Mouse (Mus musculus) midbrain, embryonic 16.5 days (tissue): Measurements from ENCODE around the gene Ccdc96. TPM values are rescaled to one million over a fixed set of nuclear protein-coding genes. Genes with fewer than 3 reads are reported as not detected.
A peak's percentile ranks its signal among the peaks of the same experiment; 100 is the strongest.

Experiments
- ATAC-seq: fragments of 200-750 bp; cut with Nextera tagmentation; 2 replicates; pipeline ENCODE4 v1.8.0; 2017; ENCODE audit warnings: moderate TSS enrichment
- H3K27ac ChIP-seq: fragments of 300-500 bp; sonication (generic); 2 replicates; pipeline ENCODE4 v1.5.1; 2014; ENCODE audit warnings: mild to moderate bottlenecking, low read length, mixed read lengths
- H3K27me3 ChIP-seq: fragments of 300-500 bp; sonication (generic); 2 replicates; pipeline ENCODE4 v1.6.1; 2014; ENCODE audit warnings: low read depth, low read length, mixed read lengths; ENCODE audit not compliant: control insufficient read depth, insufficient read depth
- H3K36me3 ChIP-seq: fragments of 300-500 bp; sonication (generic); 2 replicates; pipeline ENCODE4 v1.6.1; 2014; ENCODE audit warnings: mild to moderate bottlenecking, low read length, moderate library complexity, mixed read lengths; ENCODE audit not compliant: control insufficient read depth, insufficient read depth
- H3K4me1 ChIP-seq: fragments of 300-500 bp; sonication (generic); 2 replicates; pipeline ENCODE4 v1.6.1; 2014; ENCODE audit warnings: mild to moderate bottlenecking, low read length, mixed read lengths; ENCODE audit not compliant: control insufficient read depth, insufficient read depth
- H3K4me2 ChIP-seq: fragments of 300-500 bp; sonication (generic); 2 replicates; pipeline ENCODE4 v1.6.1; 2014; ENCODE audit warnings: mild to moderate bottlenecking, low read length, mixed read lengths
- H3K4me3 ChIP-seq: fragments of 300-500 bp; sonication (generic); 2 replicates; pipeline ENCODE4 v1.5.1; 2014; ENCODE audit warnings: low read depth, mild to moderate bottlenecking, low read length, moderate library complexity, mixed read lengths
- H3K9ac ChIP-seq: fragments of 300-500 bp; sonication (generic); 2 replicates; pipeline ENCODE4 v1.6.1; 2014; ENCODE audit warnings: low read depth, low read length, mixed read lengths
- H3K9me3 ChIP-seq: fragments of 300-500 bp; sonication (generic); replicated peaks from 2 replicates; pipeline ENCODE4 v1.6.1; 2014; ENCODE audit warnings: mild to moderate bottlenecking, low read length, mixed read lengths; ENCODE audit not compliant: control insufficient read depth, poor library complexity, severe bottlenecking
- WGBS: fragments of 180-500 bp; shearing (Covaris S2); extraction: QIAGEN DNeasy Blood & Tissue Kit; methylation state at CpG from one replicate; pipeline ENCODE4 v1.1.7; 2014; 5-methylcytosine and 5-hydroxymethylcytosine counted together
- polyA plus RNA-seq: library from polyadenylated mRNA; unstranded; fragments of >200 nt; fragmentation: Nextera tagmentation; extraction: Ambion mirVana; gene quantifications from 2 replicates; pipeline ENCODE4 v1.2.1, GENCODE M21; 2015

Gene Ccdc96
- polyA plus RNA-seq, 1 experiment from 2014 or later = 3.8 TPM

- no peak overlapping the region for H3K4me3 ChIP-seq
- H3K4me2 ChIP-seq = no peak overlapping the region
- WGBS = 96% methylated on average over 4 of the region's 4 CpGs
- no peaks in the 10 kb centered on the region for H3K9me3 ChIP-seq
- no peak for ATAC-seq
- H3K27me3 ChIP-seq = no peaks in the 10 kb centered on the region
- no peak overlapping the region for H3K9ac ChIP-seq
- no peak overlapping the region for H3K27ac ChIP-seq
- H3K4me1 ChIP-seq = peaks cover 29% of the 10 kb centered on the region
- no peaks in the 10 kb centered on the region for H3K36me3 ChIP-seq
These were observed 4.0 kb upstream of the Ccdc96 start for GRCm38 (mm10) chr5:36480398-36480797.

DNA sequence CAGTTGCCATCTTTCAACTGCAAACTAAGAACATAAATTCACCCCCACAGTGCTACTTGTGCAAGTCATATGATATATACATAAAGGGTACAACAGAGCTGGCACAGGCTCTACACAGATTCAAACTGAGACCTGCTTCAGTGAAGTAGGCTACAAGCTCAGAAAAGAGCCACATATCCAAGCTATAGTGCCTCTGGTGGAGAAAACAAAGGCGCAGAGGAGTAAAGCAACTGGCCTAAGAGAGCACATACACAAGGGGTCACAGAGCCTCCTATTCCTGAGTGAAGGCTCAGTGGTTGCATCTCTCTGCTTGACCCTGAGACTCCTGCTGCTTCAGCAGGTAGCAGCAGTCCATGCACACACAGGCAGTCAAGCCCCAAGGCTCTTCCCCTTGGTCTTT, 3.3 kb upstream of the Ccdc96 start:
- no peak overlapping the region for H3K9ac ChIP-seq
- no peaks in the 10 kb centered on the region for H3K36me3 ChIP-seq
- no peak overlapping the region for H3K27ac ChIP-seq
- H3K27me3 ChIP-seq = no peaks in the 10 kb centered on the region
- no peak overlapping the region for H3K4me2 ChIP-seq
- WGBS = 63% methylated on average over 1 of the region's 1 CpGs
- peaks cover 29% of the 10 kb centered on the region for H3K4me1 ChIP-seq
- no peak overlapping the region for H3K4me3 ChIP-seq
- no peak for ATAC-seq
- no peaks in the 10 kb centered on the region for H3K9me3 ChIP-seq

DNA sequence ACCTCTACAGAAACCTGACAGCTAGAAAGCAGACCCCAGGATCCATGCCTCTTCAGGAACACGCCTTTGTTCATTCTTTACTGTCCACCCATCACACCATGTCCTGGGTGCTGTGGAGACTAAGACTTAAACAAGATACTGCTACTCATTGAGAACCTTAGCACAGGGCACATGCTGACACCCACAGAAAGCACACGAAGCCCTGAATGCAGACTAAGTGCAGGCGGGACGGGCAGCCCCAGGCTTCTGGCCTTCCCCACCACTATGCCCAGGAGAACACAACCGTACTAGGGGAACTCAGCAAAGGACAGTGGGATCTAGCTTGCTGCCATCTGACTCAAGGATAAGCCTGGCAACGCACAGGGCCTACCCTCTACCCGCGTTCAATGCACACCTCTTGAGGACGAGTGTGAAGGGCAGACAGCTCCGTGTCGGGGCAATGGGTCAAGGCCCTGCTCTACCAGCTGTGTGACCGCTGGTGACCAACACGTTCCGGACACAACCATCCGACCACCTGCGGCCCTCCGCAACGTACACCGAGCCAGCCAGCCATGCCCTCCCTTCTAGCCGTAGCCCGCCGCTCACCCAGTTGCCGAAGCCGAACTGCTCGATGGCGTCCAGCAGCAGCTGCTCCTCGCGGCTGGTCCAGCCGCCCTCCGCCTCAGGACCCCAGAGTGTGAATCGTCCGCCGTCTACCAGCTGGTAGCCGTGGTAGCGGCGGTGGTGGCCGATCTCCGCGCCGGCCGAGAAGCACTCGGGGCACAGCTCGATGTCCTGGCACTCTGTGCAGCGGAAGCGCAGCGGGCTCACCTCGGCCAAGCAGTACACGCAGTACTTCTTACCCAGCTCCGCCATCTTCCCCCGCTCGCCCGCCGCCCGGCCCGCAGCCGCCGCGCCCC, 936 bp upstream of the Ccdc96 start:
- peak; percentile 41 for ATAC-seq
- WGBS = under 1% methylated on average over 48 of the region's 58 CpGs
- peaks cover 29% of the 10 kb centered on the region for H3K4me1 ChIP-seq

DNA sequence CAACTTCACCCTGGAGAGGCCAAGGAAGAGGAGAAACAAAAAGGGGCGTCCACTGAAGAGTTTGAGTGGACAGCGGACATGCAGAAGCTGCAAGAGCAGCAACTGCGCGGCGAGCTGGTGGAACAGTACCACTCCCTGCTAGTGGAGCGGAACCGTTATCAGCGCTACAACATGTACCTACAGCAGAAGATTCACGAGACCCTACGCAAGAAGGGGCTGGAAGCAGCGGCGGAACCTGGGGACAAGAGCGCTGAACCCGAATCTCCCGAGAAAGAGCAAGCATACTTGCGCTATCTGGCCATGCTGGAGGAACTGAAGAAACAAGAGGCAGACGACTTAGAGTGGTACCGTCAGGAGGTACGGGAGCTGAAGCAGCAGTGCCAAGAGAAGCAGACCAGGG, 918 bp downstream of the Ccdc96 start:
- WGBS = 45% methylated on average over 19 of the region's 19 CpGs
- Histone ChIP-seq H3K4me2 (peak overlapping the region; percentile 93), H3K4me1 (peaks cover 29% of the 10 kb centered on the region), H3K27me3 (no peaks in the 10 kb centered on the region), H3K36me3 (no peaks in the 10 kb centered on the region), H3K9me3 (no peaks in the 10 kb centered on the region), H3K27ac (no peak overlapping the region), H3K4me3 (peak overlapping the region; percentile 92), H3K9ac (peak overlapping the region; percentile 66; the same call in 1 of the 2 replicates)
- ATAC-seq = no peak

More for the DNA sequence above, 936 bp upstream of the Ccdc96 start:
- Histone ChIP-seq H3K27me3 (no peaks in the 10 kb centered on the region), H3K36me3 (no peaks in the 10 kb centered on the region), H3K4me2 (peak overlapping the region; percentile 94), H3K9ac (peak overlapping the region; percentile 92), H3K4me3 (peak overlapping the region; percentile 92), H3K9me3 (no peaks in the 10 kb centered on the region), H3K27ac (peak overlapping the region; percentile 83)

DNA sequence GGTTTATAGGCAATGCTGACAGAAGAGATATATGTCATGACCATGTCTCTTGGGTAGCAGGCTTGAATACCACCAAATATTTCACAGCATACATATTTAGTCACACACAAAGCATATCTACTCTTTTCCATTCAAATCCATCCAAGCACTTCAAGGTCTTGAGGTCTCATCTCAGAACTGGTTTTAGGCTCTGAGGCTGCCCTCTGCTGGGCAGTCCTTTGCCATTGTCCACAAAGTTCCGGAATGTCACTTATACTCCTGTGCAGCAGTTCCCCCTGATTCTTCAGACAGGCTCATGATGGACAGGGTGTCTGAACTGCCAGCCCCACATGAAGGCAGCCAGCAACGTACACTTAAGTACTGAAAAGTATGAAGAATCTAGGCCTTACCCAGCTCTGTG, 4.8 kb downstream of the Ccdc96 start:
- ATAC-seq = no peak
- WGBS = 54% methylated on average over 2 of the region's 2 CpGs
- H3K27me3 ChIP-seq = no peaks in the 10 kb centered on the region

GRCm38 (mm10) chr5:36493919-36494318, 9.5 kb downstream of the Ccdc96 start:
- no peaks in the 10 kb centered on the region for H3K9me3 ChIP-seq
- peaks cover 45% of the 10 kb centered on the region for H3K36me3 ChIP-seq
- 91% methylated on average over 6 of the region's 6 CpGs for WGBS
- H3K27ac ChIP-seq = no peak overlapping the region
- H3K4me2 ChIP-seq = no peak overlapping the region
- H3K27me3 ChIP-seq = no peaks in the 10 kb centered on the region
- H3K4me3 ChIP-seq = no peak overlapping the region
- no peak overlapping the region for H3K9ac ChIP-seq
- no peak for ATAC-seq
- no peaks in the 10 kb centered on the region for H3K4me1 ChIP-seq

More for the DNA sequence above, 4.8 kb downstream of the Ccdc96 start:
- Histone ChIP-seq H3K4me2 (no peak overlapping the region), H3K4me1 (peaks cover 7% of the 10 kb centered on the region), H3K9me3 (no peaks in the 10 kb centered on the region), H3K4me3 (no peak overlapping the region), H3K36me3 (peaks cover 20% of the 10 kb centered on the region), H3K27ac (no peak overlapping the region), H3K9ac (no peak overlapping the region)

DNA sequence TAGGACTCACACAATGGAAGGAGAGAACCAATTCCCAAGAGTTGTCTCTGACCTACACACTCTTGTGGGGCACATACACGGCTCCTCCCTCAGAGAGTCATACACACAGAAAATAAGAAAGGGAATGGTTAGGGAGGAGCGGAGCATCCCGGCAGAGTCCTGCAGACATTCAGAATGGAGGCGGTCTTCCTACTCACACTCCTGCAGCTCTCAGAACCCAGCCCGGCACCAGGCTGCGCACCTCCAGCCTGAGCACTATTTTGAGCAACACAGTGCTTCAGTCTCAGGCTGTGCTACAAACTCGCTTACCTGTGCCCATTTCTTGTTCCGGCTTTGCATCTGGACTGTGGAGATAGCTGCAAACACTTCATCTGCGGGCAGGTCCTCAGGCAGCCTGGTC, 10.3 kb downstream of the Ccdc96 start:
- Histone ChIP-seq H3K27me3 (no peaks in the 10 kb centered on the region), H3K4me2 (no peak overlapping the region), H3K9me3 (no peaks in the 10 kb centered on the region), H3K4me1 (no peaks in the 10 kb centered on the region), H3K27ac (no peak overlapping the region), H3K9ac (no peak overlapping the region), H3K36me3 (peaks cover 45% of the 10 kb centered on the region), H3K4me3 (no peak overlapping the region)
- WGBS = 92% methylated on average over 9 of the region's 9 CpGs
- ATAC-seq = no peak

DNA sequence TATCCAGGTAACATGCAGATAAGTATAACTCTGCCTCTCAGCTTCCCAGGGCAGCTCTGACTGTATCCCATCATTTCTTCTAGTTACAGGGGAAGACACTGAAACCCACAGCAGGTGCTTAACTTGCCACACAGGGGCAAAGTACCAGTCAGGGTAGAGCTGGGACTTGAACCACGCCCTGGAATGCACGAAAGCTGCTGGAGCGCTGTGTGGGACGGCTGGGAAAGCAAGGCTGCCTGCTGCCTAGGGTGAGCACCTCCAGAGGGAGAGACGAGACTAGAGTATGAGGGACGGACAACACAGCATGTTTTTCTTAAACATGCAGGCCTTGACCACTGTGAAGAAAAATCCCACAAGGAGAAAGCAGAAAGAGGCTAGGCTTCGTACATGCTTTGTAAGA, 20.8 kb downstream of the Ccdc96 start:
- no peak overlapping the region for H3K4me3 ChIP-seq
- H3K4me1 ChIP-seq = no peaks in the 10 kb centered on the region
- H3K4me2 ChIP-seq = no peak overlapping the region
- no peak overlapping the region for H3K9ac ChIP-seq
- no peak overlapping the region for H3K27ac ChIP-seq
- no peaks in the 10 kb centered on the region for H3K9me3 ChIP-seq
- ATAC-seq = no peak
- 87% methylated on average over 7 of the region's 7 CpGs for WGBS
- no peaks in the 10 kb centered on the region for H3K27me3 ChIP-seq
- peaks cover 21% of the 10 kb centered on the region for H3K36me3 ChIP-seq

GRCm38 (mm10) chr5:36505643-36506042, 21.3 kb downstream of the Ccdc96 start:
- Histone ChIP-seq H3K27ac (no peak overlapping the region), H3K9me3 (no peaks in the 10 kb centered on the region), H3K9ac (no peak overlapping the region), H3K4me3 (no peak overlapping the region), H3K4me1 (no peaks in the 10 kb centered on the region), H3K36me3 (peaks cover 23% of the 10 kb centered on the region), H3K27me3 (no peaks in the 10 kb centered on the region), H3K4me2 (no peak overlapping the region)
- no peak for ATAC-seq
- 70% methylated on average over 5 of the region's 5 CpGs for WGBS
